ENCODE assay signal across 26 mouse cellular contexts in the genomic region with DNA sequence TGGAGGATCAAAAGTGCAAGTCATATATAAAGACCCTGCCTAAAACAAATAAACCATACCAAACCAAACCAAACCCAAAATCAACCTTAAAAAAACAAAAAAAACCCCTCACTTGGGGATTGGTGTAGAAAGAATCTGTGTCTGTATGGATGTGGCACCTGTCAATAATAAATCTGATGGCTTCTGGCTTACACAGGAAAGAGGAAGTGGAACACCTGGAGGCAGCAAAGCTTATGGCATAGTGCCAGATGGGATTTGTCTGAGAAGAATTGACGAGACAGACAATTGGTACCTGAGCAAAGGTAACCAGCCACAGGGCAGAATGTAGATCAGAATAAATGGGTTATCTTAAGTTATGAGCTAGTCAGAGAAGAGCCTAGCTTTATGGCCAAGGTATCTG. TPM values are rescaled to one million over a fixed set of nuclear protein-coding genes. Genes with fewer than 3 reads are reported as not detected.
DNase-seq lines count a peak whose midpoint lies in the region; ATAC-seq and TF ChIP-seq lines count a peak whose summit lies in the region.
"Had no signal": no experiment of that assay in that cellular context is flagged by ENCODE, and none has a peak within 500 bp of the region (broad histone marks: within the 10 kb centered on the region; RNA-seq: fewer than 3 reads in every experiment).

No protein-coding gene starts in this region.

- no peak for TF ChIP-seq POLR2A in MEL (IDR thresholded peaks at IDR 0.05; ENCODE audit: control insufficient read depth in 1 of 2, insufficient read depth in 1 of 2, low read depth in 1 of 2, low read length in 2 of 2, poor library complexity in 1 of 2)

- no peak for TF ChIP-seq RAD21 in MEL (IDR thresholded peaks at IDR 0.05; ENCODE audit: low read depth, low read length)

- no peaks in the 10 kb centered on the region for H3K9me3 ChIP-seq in intestine, embryonic 16.5 days (ENCODE audit: control insufficient read depth, low read length)
- no peaks in the 10 kb centered on the region for H3K9me3 ChIP-seq in intestine, embryonic 15.5 days
- H3K9me3 ChIP-seq in MEL (replicated peaks; ENCODE audit: insufficient read depth, low read length), result no peaks in the 10 kb centered on the region
- H3K9me3 ChIP-seq in intestine, postnatal 0 days (ENCODE audit: control insufficient read depth), result no peaks in the 10 kb centered on the region
- H3K9me3 ChIP-seq: embryonic facial prominence, embryonic 13.5 days; embryonic facial prominence, embryonic 15.5 days; forebrain, embryonic 13.5 days; forebrain, embryonic 15.5 days; G1E had no signal

- no peak overlapping the region for H3K9ac ChIP-seq in intestine, embryonic 16.5 days (ENCODE audit: low read depth, low read length)
- no peak overlapping the region for H3K9ac ChIP-seq in intestine, embryonic 15.5 days
- no peak overlapping the region for H3K9ac ChIP-seq in MEL (ENCODE audit: control insufficient read depth, low read depth, low read length, poor library complexity, severe bottlenecking)
- no peak overlapping the region for H3K9ac ChIP-seq in intestine, postnatal 0 days (ENCODE audit: low read depth, low read length)
- H3K9ac ChIP-seq: embryonic facial prominence, embryonic 13.5 days; embryonic facial prominence, embryonic 15.5 days; forebrain, embryonic 13.5 days; forebrain, embryonic 15.5 days; forebrain, postnatal 0 days had no signal

- H3K79me2 ChIP-seq in MEL (ENCODE audit: control insufficient read depth, insufficient read depth, low read length, poor library complexity), result no peaks in the 10 kb centered on the region

- no peak overlapping the region for H3K4me2 ChIP-seq in intestine, embryonic 16.5 days (ENCODE audit: low read depth, low read length)
- no peak overlapping the region for H3K4me2 ChIP-seq in intestine, embryonic 15.5 days (replicated peaks)
- no peak overlapping the region for H3K4me2 ChIP-seq in intestine, postnatal 0 days (replicated peaks; ENCODE audit: low read depth)
- H3K4me2 ChIP-seq: embryonic facial prominence, embryonic 13.5 days; embryonic facial prominence, embryonic 15.5 days; forebrain, embryonic 13.5 days; forebrain, embryonic 15.5 days had no signal

- no peak overlapping the region for H3K27ac ChIP-seq in intestine, embryonic 16.5 days (ENCODE audit: low read length)
- H3K27ac ChIP-seq in intestine, embryonic 15.5 days, result no peak overlapping the region
- no peak overlapping the region for H3K27ac ChIP-seq in MEL (ENCODE audit: control insufficient read depth, low read depth, low read length)
- H3K27ac ChIP-seq in intestine, postnatal 0 days (ENCODE audit: low read depth, low read length), result no peak overlapping the region
- H3K27ac ChIP-seq: embryonic facial prominence, embryonic 13.5 days; embryonic facial prominence, embryonic 15.5 days; forebrain, embryonic 13.5 days; forebrain, embryonic 15.5 days had no signal

- H3K27me3 ChIP-seq in intestine, embryonic 16.5 days (replicated peaks; ENCODE audit: control insufficient read depth, insufficient read depth, low read length), result no peaks in the 10 kb centered on the region
- H3K27me3 ChIP-seq in intestine, embryonic 15.5 days (replicated peaks), result no peaks in the 10 kb centered on the region
- no peaks in the 10 kb centered on the region for H3K27me3 ChIP-seq in MEL (ENCODE audit: control insufficient read depth in 1 of 2, insufficient read depth in 2 of 2, low read length in 2 of 2)
- H3K27me3 ChIP-seq in intestine, postnatal 0 days (replicated peaks; ENCODE audit: control insufficient read depth, insufficient read depth, low read length), result no peaks in the 10 kb centered on the region
- H3K27me3 ChIP-seq: CH12.LX; embryonic facial prominence, embryonic 13.5 days; embryonic facial prominence, embryonic 15.5 days; forebrain, embryonic 13.5 days; forebrain, embryonic 15.5 days had no signal

- no peaks in the 10 kb centered on the region for H3K4me1 ChIP-seq in intestine, embryonic 16.5 days (ENCODE audit: control insufficient read depth, insufficient read depth, low read length)
- no peaks in the 10 kb centered on the region for H3K4me1 ChIP-seq in intestine, embryonic 15.5 days (replicated peaks)
- peaks cover 0 to 4% of the 10 kb centered on the region in 2 experiments; a peak in 3 of 4 replicates for H3K4me1 ChIP-seq in MEL (ENCODE audit: control insufficient read depth in 1 of 2, insufficient read depth in 2 of 2, low read length in 2 of 2)
- H3K4me1 ChIP-seq in intestine, postnatal 0 days (replicated peaks; ENCODE audit: control insufficient read depth, insufficient read depth, low read length), result no peaks in the 10 kb centered on the region
- H3K4me1 ChIP-seq: embryonic facial prominence, embryonic 13.5 days; embryonic facial prominence, embryonic 15.5 days; forebrain, embryonic 13.5 days; forebrain, embryonic 15.5 days had no signal

- TF ChIP-seq CTCF in MEL (IDR thresholded peaks at IDR 0.05 in 2 of 3, conservative IDR thresholded peaks at IDR 0.05 in 1 of 3; ENCODE audit: control insufficient read depth in 1 of 3, insufficient read depth in 1 of 3, low read depth in 2 of 3, low read length in 3 of 3, poor library complexity in 1 of 3, severe bottlenecking in 1 of 3), result no peak
- TF ChIP-seq CTCF in intestine, postnatal 0 days (IDR thresholded peaks at IDR 0.05; ENCODE audit: low read depth), result no peak

- no peak; a peak in 1 of 4 replicates for TF ChIP-seq EP300 in MEL (IDR thresholded peaks at IDR 0.05; ENCODE audit: low read depth in 1 of 2, low read length in 2 of 2)

- no peak overlapping the region for H3K4me3 ChIP-seq in intestine, embryonic 16.5 days (ENCODE audit: low read length)
- H3K4me3 ChIP-seq in intestine, embryonic 15.5 days (replicated peaks), result no peak overlapping the region
- no peak overlapping the region for H3K4me3 ChIP-seq in MEL (ENCODE audit: control insufficient read depth in 1 of 2, insufficient read depth in 1 of 2, low read depth in 2 of 2, low read length in 2 of 2)
- H3K4me3 ChIP-seq in intestine, postnatal 0 days (ENCODE audit: low read depth, low read length), result no peak overlapping the region
- H3K4me3 ChIP-seq: embryonic facial prominence, embryonic 13.5 days; embryonic facial prominence, embryonic 15.5 days; erythroblast, embryonic 14.5 days; forebrain, embryonic 13.5 days; forebrain, embryonic 15.5 days had no signal

- DNase-seq in MEL (ENCODE audit: low read depth, low spot score), result no peak
- DNase-seq in urinary bladder, adult 2 months (ENCODE audit: low spot score), result no peak
- DNase-seq in urinary bladder, postnatal 14 days (ENCODE audit: low spot score), result no peak
- no peak for DNase-seq in gastrocnemius, postnatal 25 days
- DNase-seq: adrenal gland, adult 2 months; adrenal gland, postnatal 10 days; adrenal gland, postnatal 25 days; cerebellum, adult 11 months; cerebellum, adult 18-20 months; cerebellum, adult 8-10 months; cerebellum, adult 9-11 months; cerebellum, postnatal 14 days; cerebellum, postnatal 36 days; embryo, embryonic 11 days; forebrain, postnatal 0 days had no signal

- WGBS in intestine, embryonic 16.5 days, result 44% methylated on average over 1 of the region's 1 CpGs
- 35% methylated on average over 1 of the region's 1 CpGs for WGBS in intestine, embryonic 15.5 days
- WGBS in intestine, postnatal 0 days, result 34% methylated on average over 1 of the region's 1 CpGs

- peak; percentile 60; the same call in 1 of the 2 replicates for ATAC-seq in intestine, embryonic 16.5 days
- no peak for ATAC-seq in intestine, embryonic 15.5 days
- ATAC-seq in intestine, postnatal 0 days, result peak; percentile 33; the same call in 1 of the 2 replicates
- ATAC-seq: CD4-positive, CD25-positive, alpha-beta regulatory T cell, adult 4 months; forebrain, embryonic 13.5 days; forebrain, embryonic 15.5 days; forebrain, postnatal 0 days had no signal

- 0 out of 2 replicates have a peak, but pooled peaks cover 5% of the 10 kb centered on the region for H3K36me3 ChIP-seq in intestine, embryonic 16.5 days (ENCODE audit: control insufficient read depth, insufficient read depth, low read length)
- no peaks in the 10 kb centered on the region for H3K36me3 ChIP-seq in intestine, embryonic 15.5 days
- H3K36me3 ChIP-seq in MEL (ENCODE audit: control insufficient read depth in 1 of 2, insufficient read depth in 2 of 2, low read length in 2 of 2), result peaks cover 13 to 20% of the 10 kb centered on the region in 2 experiments
- H3K36me3 ChIP-seq in intestine, postnatal 0 days (ENCODE audit: control insufficient read depth, insufficient read depth), result peaks cover 18% of the 10 kb centered on the region

RNA-seq across cellular contexts. Expression of a gene that starts 10.9 kb away (rescaled TPM):
- polyA plus RNA-seq in intestine, embryonic 16.5 days (2015; fragmentation: Nextera tagmentation; extraction: Ambion mirVana), result 1.3 and 1.7 TPM in 2 replicates
- 1.1 and 1.4 TPM in 2 replicates for polyA plus RNA-seq in intestine, embryonic 15.5 days (2015; fragmentation: Nextera tagmentation; extraction: Ambion mirVana)
- 16.9 and 31.9 TPM in 2 replicates for total RNA-seq in MEL (2012; rRNA removed)
- polyA plus RNA-seq in MEL (2012; ENCODE audit: insufficient read depth in 1 of 2, insufficient read length in 2 of 2, low read depth in 1 of 2, low replicate concordance in 2 of 2, missing spikeins in 1 of 2), result 100 to 1,000 TPM in 1 of 2 experiments, not detected in 1; 117 TPM
- polyA plus RNA-seq in intestine, postnatal 0 days (2015; fragmentation: Nextera tagmentation; extraction: Ambion mirVana), result 0.55 and 0.61 TPM in 2 replicates
- 1.1 TPM in 2 replicates for polyA plus RNA-seq in urinary bladder, adult 2 months (2012; rRNA removed)
- total RNA-seq in gastrocnemius, postnatal 25 days (2021), result under 1 TPM; 0.32 to 0.41 TPM

RNA-seq across cellular contexts. Expression of a gene that starts 22.4 kb away (rescaled TPM):
- 31.0 and 32.8 TPM in 2 replicates for polyA plus RNA-seq in intestine, embryonic 16.5 days (2015; fragmentation: Nextera tagmentation; extraction: Ambion mirVana)
- 33.8 and 35.3 TPM in 2 replicates for polyA plus RNA-seq in intestine, embryonic 15.5 days (2015; fragmentation: Nextera tagmentation; extraction: Ambion mirVana)
- total RNA-seq in MEL (2012; rRNA removed), result 20.3 and 22.8 TPM in 2 replicates
- polyA plus RNA-seq in MEL (2012; ENCODE audit: insufficient read depth in 1 of 2, insufficient read length in 2 of 2, low read depth in 1 of 2, low replicate concordance in 2 of 2, missing spikeins in 1 of 2), result 10 to 100 TPM in 1 of 2 experiments, not detected in 1; 21.9 TPM
- 45.0 and 49.3 TPM in 2 replicates for polyA plus RNA-seq in intestine, postnatal 0 days (2015; fragmentation: Nextera tagmentation; extraction: Ambion mirVana)
- 16.2 and 19.0 TPM in 2 replicates for polyA plus RNA-seq in urinary bladder, adult 2 months (2012; rRNA removed)
- total RNA-seq in gastrocnemius, postnatal 25 days (2021), result 10 to 100 TPM; 83.8 to 96.3 TPM

RNA-seq across cellular contexts. Expression of a gene that starts 32.1 kb away (rescaled TPM):
- 4.4 and 5.2 TPM in 2 replicates for polyA plus RNA-seq in intestine, embryonic 16.5 days (2015; fragmentation: Nextera tagmentation; extraction: Ambion mirVana)
- 7.7 and 9.4 TPM in 2 replicates for polyA plus RNA-seq in intestine, embryonic 15.5 days (2015; fragmentation: Nextera tagmentation; extraction: Ambion mirVana)
- total RNA-seq in MEL (2012; rRNA removed), result 9.9 and 11.2 TPM in 2 replicates
- 10 to 100 TPM; 15.3 to 44.3 TPM for polyA plus RNA-seq in MEL (2012; ENCODE audit: insufficient read depth in 1 of 2, insufficient read length in 2 of 2, low read depth in 1 of 2, low replicate concordance in 2 of 2, missing spikeins in 1 of 2)
- polyA plus RNA-seq in intestine, postnatal 0 days (2015; fragmentation: Nextera tagmentation; extraction: Ambion mirVana), result 5.5 and 7.6 TPM in 2 replicates
- 7.8 and 8.2 TPM in 2 replicates for polyA plus RNA-seq in urinary bladder, adult 2 months (2012; rRNA removed)
- 10 to 100 TPM; 16.0 to 16.6 TPM for total RNA-seq in gastrocnemius, postnatal 25 days (2021)

RNA-seq across cellular contexts. Expression of a gene that starts 42.0 kb away (rescaled TPM):
- polyA plus RNA-seq in intestine, embryonic 16.5 days (2015; fragmentation: Nextera tagmentation; extraction: Ambion mirVana), result 11.0 and 12.4 TPM in 2 replicates
- polyA plus RNA-seq in intestine, embryonic 15.5 days (2015; fragmentation: Nextera tagmentation; extraction: Ambion mirVana), result 15.3 and 15.7 TPM in 2 replicates
- 16.5 and 22.6 TPM in 2 replicates for total RNA-seq in MEL (2012; rRNA removed)
- polyA plus RNA-seq in MEL (2012; ENCODE audit: insufficient read depth in 1 of 2, insufficient read length in 2 of 2, low read depth in 1 of 2, low replicate concordance in 2 of 2, missing spikeins in 1 of 2), result 10 to 100 TPM in 1 of 2 experiments, not detected in 1; 12.6 TPM
- 7.3 and 8.7 TPM in 2 replicates for polyA plus RNA-seq in intestine, postnatal 0 days (2015; fragmentation: Nextera tagmentation; extraction: Ambion mirVana)
- polyA plus RNA-seq in urinary bladder, adult 2 months (2012; rRNA removed), result 8.4 and 8.9 TPM in 2 replicates
- 1 to 10 TPM; 4.6 TPM for total RNA-seq in gastrocnemius, postnatal 25 days (2021)

RNA-seq across cellular contexts. Expression of a gene that starts 43.7 kb away (rescaled TPM):
- polyA plus RNA-seq in intestine, embryonic 16.5 days (2015; fragmentation: Nextera tagmentation; extraction: Ambion mirVana), result 7.1 and 8.2 TPM in 2 replicates
- polyA plus RNA-seq in intestine, embryonic 15.5 days (2015; fragmentation: Nextera tagmentation; extraction: Ambion mirVana), result 8.7 and 9.7 TPM in 2 replicates
- 2.1 and 3.0 TPM in 2 replicates for total RNA-seq in MEL (2012; rRNA removed)
- polyA plus RNA-seq in MEL (2012; ENCODE audit: insufficient read depth in 1 of 2, insufficient read length in 2 of 2, low read depth in 1 of 2, low replicate concordance in 2 of 2, missing spikeins in 1 of 2), result 1 to 10 TPM in 1 of 2 experiments, not detected in 1; 6.8 TPM
- polyA plus RNA-seq in intestine, postnatal 0 days (2015; fragmentation: Nextera tagmentation; extraction: Ambion mirVana), result 16.2 and 20.6 TPM in 2 replicates
- 9.5 and 9.8 TPM in 2 replicates for polyA plus RNA-seq in urinary bladder, adult 2 months (2012; rRNA removed)
- 1 to 10 TPM in 1 of 2 experiments, under 1 TPM in 1; 0.56 to 1.0 TPM for total RNA-seq in gastrocnemius, postnatal 25 days (2021)
- polyA plus RNA-seq: CD4-positive, CD25-positive, alpha-beta regulatory T cell, adult 4 months had no signal

Comparison
In these comparisons a context has a peak if more than half of its experiments do, and no peak if none do; other contexts are left out.
1. RNA of a gene that starts 10.9 kb away (polyA plus RNA-seq): 117 TPM in MEL; 1.3 to 1.7 TPM in intestine, embryonic 16.5 days, 1.1 to 1.4 TPM in intestine, embryonic 15.5 days, 1.1 TPM in urinary bladder, adult 2 months and 0.55 to 0.61 TPM in intestine, postnatal 0 days; every median in the first group is over 10 times any median in the second.